Mouse (Mus musculus): ENCODE results near the gene Wrb.
"Not testable (repeated sequence)": the region's sequence is repeated elsewhere in the genome, so short reads cannot be mapped to it uniquely, and the experiment has no call there.

The Wrb gene

DNA sequence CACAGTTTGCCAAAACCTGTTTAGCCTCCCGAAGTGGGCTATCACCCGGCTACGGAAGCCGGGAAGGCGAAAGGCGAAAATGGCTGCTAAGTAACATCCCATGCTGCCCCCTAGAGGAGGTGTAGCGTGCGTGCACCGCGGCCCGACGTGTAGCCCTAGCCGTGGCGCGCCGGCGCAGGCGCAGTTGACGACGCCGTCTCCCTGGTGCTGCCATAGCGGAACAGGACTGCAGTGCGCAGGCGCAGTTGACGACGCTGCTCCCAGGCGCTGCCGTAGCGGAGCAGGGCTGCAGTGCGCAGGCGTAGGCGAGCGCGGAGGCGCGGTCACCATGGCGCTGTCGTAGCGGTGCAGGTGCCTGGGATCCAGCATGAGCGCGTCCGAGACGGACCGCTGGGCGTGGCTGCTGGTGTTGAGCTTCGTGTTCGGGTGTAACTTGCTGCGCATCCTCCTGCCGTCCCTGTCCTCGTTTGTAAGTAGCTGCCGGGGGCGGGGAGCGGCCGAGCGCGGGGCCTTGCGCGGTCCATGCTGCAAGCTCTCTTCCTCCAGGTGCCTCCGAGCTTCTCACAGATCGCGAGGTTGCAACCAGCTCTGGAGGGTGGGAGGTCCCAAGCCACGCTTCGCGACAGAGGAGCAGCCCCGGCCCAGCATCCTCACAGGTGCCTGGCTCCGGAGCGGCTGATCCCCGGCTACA, at the start of gene Wrb:
Gene Wrb (plus strand): TSS at position 298 of the 691 bp plus-strand sequence.
- peak; percentile 98 to 99 for DNase-seq (ENCODE audit: low spot score in 2 of 2)

DNA sequence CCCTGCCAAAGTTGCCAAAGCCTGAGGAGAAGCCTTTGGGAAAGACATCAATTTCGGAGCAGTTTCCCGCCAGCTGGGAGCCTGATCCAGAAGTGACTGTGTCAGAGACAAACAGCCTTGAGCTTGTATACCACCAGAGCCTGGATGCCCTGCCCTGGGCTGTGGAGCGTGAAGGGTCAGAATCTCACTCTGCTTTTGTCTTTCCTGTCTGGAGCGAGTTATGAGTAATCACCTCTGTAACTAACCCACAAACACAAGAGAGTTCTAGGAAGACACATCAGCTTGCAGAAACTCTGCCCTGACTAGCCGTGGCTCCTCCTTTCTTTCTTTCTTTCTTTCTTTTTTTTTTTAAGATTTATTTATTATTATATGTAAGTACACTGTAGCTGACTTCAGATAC, 49.2 kb upstream of the Wrb start:
- DNase-seq (ENCODE audit: low spot score in 2 of 2) = no peak

DNA sequence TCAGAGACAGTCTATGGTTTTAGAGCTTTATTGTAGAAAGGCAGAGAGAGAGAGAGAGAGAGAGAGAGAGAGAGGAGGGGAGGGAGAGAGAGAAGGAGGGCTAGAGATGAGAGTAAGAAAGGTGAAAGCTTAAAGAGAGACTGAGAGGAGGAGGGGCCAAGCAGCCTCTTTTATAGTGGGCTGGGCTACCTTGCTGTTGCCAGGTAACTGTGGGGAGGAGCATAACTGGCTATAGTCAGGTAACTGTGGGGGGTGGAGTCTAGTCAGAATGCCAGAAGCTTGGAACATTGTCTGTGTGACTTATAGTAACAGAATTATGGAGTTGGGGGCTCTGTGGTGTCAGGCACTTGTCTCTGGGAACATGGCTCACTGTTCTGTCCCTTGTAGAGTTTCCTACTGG, 47.4 kb upstream of the Wrb start:
- DNase-seq (ENCODE audit: low spot score in 2 of 2) = not testable (repeated sequence)

DNA sequence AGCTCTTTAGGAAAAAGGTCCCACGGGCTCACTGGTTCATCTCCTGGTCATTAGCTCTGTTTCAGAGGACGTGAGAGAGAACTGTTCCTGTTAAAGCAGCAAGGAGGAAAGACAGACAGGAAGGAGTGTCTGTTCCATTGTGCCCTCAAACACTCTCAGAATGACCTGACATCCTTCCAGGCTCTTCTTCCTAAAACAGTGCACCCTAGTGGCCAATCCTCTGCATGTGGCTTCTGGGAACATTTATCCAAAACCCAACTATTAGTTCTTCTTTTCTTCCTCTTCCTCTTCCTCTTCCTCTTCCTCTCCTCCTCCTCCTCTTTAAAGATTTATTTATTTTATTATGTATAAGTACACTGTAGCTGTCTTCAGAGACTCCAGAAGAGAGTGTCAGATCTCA, 42.2 kb upstream of the Wrb start:
- DNase-seq (ENCODE audit: low spot score in 2 of 2) = no peak

DNA sequence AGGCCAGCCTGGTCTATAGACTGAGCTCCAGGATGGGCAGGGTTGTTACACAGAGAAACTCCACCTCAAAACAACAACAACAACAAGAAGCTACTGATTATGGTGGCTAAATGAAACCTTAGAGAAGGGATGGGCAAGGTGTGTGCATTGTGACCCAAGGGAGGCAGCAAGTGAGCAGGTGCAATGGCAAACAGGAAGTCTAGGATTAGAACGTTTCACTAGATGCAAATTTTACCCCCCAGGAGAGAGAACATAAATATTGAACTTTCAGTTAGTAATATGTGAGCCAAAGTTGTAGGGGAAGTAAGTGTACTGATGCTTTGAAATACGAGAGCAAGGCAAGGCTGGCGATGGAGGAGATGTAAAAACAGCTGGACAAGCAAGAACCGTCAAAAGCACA, 35.5 kb upstream of the Wrb start:
- DNase-seq (ENCODE audit: low spot score in 2 of 2) = no peak

DNA sequence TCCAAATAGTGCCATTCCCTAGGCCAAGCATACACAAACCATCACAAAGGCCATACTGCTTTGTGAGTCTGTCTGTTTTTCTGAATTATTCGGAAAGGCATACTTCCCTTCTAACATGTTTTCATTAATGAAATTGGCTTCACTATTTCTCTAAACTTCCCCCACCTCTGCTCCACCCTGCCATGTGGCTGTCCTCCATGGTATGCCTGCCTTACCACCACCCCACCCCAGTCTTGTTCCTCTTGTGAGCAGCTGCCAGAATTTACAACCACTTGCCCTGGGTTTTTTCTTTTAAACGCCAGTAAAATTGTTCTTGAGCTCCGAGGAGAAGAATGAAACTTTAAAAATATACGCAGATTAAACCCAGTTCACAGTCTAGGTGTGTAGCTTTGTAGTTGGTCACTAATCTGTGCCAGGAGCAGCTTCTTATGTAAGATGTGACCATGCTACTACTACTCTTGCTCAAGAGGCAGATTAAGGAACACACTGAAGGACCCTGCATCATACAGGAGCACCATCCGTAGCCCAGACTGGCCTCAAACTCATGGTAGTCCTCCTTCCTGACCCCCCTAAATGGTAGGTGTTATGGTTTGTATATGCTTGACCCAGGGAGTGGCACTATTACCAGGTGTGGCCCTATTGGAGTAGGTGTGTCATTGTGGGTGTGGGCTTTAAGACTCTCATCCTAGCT, 34.4 kb upstream of the Wrb start:
- no peak for DNase-seq (ENCODE audit: low spot score in 2 of 2)

DNA sequence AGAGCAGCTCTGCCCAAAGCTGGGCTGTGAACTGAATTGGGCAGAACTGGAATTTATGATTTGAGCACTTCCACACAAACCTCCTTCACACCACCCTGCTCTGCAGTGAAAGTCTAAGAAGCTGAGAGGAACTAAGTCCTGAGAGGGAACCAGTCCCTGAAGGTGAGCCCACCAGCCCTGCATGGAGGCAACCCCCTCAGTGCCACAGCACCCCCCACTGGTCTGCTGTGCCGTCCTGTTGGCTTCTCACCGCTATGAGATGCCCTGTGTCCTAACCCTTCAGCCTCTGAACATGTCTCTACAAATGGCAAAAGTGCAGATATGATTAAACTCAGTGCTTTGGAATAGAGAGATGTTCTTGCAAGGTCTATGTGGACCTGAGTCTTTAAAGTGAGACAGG, 32.4 kb upstream of the Wrb start:
- DNase-seq (ENCODE audit: low spot score in 2 of 2) = no peak

DNA sequence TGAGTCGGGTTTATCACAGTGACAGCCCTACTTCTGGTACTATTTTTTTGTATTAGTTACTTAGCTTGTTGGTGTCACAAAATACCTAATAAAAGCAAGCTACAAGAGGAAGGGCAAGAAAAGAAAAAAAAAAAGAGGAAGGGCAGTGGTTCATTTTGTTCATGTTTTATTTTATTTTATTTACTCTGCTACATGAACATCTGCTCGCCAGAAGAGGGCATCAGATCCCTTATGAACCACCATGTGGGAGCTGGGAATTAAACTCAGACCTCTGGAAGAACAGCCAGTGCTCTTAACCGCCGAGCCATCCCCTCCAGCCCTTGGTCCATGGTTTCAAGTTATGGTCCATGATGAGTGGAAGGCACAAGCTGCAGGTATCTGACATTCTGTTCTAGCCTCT, 30.5 kb upstream of the Wrb start:
- no peak for DNase-seq (ENCODE audit: low spot score in 2 of 2)

DNA sequence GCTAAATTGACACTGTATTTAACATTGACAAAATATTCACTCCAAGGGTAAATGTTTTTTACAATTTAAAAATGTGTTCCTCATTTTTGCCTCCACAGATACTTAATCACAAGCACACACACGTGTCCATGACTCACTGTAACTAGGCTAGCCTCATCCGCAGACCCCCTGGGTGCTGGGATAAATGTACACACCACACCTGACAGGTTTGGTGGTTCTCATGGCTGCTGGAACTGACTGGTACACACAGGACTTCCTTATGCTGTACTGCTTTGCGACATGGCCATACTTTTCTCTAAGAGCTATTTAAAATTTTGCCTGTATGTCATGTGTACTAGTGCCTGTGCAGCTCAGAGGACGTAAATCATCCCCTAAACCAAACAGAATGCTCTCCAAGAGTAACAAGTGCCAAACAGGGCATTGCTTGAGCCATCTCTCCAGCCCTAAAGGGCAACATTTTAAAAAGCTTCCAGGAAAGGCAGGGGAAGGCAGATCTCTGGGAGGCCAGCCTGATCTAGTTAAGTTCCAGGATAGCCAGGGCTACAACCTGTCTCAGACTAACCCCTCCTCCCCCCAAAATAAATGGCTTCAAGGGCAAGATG, 25.1 kb upstream of the Wrb start:
- DNase-seq (ENCODE audit: low spot score in 2 of 2) = no peak

DNA sequence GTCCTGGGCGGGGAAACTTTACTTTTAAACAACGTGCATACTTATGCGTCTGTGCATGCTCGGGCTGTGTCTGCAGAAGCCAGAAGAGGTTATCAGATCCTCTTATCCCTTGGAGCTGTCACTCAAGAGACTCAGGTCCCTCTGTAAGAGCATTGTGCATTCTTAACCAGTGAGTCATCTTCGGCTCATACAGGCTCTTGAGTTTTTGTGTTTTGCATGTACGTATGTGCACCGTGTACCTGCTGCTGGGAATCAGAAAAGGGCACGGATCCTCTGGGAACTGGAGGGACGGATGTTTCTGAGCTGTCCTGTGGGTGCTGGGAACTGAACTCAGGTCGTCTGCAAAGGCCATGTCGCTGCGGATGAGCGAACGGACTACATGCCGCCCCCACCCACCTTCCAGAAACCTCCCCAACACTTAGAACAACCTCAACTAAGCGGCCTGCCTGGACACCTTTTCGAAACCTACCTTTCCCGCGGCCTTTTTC, 18.5 kb upstream of the Wrb start:
- DNase-seq (ENCODE audit: low spot score in 2 of 2) = peak in 1 of 2 experiments; percentile 10

DNA sequence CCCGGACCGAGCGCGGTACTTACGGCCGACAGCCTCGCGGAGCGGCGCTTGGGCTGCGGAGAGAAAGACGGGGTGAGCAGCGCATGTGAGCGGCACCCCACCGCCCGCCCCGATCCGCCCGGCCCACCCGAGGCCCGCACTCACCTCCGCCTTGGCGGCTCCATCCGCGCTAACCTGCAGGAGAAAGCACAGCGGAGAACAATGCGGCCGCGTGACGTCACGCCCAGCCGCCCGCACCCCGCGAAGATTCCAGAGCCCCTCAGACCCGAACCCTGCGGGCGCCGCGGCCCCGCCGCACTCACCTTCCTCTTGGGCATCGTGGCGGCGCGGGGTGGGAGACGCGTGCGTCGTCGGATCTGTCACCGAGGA, 17.9 kb upstream of the Wrb start:
- DNase-seq (ENCODE audit: low spot score in 2 of 2) = no peak

DNA sequence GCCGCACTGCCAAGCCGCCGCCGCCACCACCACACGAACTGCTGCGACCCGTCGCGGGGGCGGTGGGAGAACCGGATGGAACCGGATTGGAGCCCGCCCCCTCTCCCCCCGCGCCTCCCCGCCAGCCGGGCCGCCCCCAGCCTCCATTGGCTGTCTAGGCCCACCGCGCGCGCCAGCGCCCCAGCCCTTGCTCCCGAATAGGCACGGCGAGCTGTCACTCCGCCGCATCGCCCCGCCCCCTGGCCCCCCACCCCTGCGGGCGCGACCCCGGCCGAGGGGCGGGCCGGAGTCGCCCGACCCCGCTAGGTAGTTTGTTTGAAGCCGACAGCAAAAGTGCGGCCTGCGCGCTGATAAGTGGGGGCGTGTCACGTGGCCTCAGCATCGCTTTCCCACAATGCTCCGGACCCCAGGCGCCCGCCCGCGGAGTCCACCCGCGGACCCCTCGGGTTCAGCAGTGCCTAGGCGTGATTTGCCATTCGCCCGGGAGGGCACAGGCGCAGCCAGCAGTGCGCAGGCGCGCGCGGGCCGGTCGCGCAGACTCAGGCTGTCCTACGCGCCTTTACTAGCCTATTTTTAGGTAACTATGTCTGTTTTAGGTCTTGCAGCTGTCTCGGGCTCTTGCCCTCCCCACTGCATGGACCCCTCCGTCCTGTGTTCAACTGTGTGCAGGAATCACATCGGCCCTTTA, 17.4 kb upstream of the Wrb start, which contains the start of gene Hmgn1:
Gene Hmgn1 (minus strand): TSS at position 73 of the 688 bp plus-strand sequence.
- peak; percentile 94 to 97 for DNase-seq (ENCODE audit: low spot score in 2 of 2)

DNA sequence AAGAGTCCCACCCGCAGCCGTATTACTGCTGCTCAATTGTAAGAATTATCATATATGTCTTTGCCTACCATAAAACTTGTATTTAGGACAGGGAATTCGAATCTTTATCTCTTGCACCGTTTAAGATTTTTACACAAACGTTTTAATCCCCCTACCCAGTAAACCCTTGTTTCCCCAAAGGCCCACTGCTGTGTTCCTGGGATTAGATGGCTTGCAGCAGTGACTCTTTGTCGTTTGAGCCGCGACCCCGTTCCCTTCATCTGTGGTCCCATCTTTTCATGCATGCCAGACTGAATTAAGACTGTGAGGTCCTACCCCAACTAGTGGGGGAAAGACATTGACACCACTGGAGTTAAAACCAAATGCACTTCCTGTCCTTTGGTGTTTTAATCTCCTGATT, 16.7 kb upstream of the Wrb start:
- no peak for DNase-seq (ENCODE audit: low spot score in 2 of 2)

DNA sequence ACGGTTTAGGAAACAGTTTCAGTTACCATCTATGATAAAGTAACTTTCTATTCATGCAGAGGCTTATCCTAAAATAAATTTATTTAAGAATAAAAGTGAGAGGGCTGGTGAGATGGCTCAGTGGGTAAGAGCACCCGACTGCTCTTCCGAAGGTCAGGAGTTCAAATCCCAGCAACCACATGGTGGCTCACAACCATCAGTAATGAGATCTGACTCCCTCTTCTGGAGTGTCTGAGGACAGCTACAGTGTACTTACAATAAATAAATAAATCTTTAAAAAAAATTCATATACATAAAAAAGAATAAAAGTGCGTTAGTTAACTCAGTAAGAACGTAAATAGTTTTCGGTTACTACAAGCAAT, 478 bp upstream of the Wrb start:
- DNase-seq (ENCODE audit: low spot score in 2 of 2) = not testable (repeated sequence)

DNA sequence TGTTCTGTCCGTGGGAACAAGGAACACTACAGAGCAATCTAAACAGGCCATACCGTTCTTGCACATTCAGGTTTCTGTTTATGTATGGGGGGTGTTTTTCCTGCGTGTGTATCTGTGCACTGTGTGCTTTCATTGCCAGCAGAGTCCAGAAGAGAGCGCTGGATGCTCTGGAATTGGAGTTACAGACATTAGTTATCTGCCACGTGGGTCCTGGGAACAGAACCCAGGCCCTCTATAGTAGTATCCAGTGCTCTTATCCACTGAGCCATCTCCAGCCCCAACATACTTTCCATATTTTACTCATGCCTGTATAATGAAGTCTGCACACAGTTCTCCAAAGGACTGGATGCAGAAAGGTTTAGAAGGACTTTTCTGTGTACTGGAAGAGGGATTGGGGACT, 607 bp downstream of the Wrb start:
- no peak for DNase-seq (ENCODE audit: low spot score in 2 of 2)

DNA sequence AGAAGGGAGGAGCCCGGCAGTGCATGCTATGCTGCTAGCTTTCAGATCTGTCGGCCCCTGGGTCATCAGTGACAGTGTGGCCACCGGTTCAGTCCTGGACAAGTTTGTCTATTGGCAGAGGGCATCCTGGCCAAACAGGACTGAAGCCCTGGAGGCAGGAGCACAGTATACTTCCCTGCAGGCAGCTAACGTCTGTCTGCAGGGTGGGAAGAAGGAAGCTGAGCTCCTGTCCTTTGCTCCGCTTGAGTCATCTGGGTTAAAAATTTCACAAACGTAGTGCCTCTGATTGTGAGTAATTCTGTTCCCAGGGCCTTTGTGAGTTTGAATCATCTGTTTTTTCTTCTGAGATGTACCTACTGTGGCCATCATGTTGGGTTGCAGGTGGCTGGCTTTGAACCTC, 3.6 kb downstream of the Wrb start:
- DNase-seq (ENCODE audit: low spot score in 2 of 2) = no peak

DNA sequence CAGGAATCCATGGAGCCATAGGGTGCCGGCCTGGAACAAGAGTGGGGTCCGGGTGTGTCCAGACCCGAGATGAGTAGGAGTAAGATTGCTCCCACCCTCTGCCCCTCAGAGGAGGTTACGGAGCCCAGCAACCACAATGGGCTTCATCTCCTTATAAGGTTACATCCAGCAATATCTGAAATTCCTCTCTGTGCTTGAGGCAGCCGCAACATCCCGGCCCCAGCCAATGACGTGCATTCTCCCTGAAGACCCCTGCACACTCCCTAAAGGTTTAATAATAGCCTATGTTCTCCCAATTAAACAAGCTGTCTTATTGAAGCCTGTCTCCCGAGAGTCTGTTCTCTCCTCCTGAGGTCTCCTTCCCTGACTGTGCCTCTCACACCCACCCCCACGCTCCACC, 4.1 kb downstream of the Wrb start:
- no peak for DNase-seq (ENCODE audit: low spot score in 2 of 2)

DNA sequence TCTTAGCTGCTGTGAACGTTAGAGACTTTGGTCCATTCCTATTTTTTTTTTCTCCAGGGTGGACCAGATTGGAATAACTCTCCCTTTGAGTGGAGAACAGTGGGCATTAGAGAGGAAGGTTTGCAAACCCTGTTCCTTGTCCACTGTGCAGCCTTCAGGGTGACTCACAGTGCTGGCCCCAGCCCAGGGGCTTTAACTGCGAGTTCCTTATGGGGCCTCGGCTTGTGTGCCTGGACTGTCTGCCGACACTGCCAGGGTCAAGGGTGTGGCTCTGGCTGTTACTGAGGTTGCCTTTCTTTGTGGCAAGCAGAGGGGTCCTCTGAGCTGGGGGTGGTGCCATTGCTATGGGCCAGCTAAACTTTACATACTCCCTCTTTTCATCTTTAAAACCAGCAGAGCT, 5.8 kb downstream of the Wrb start:
- no peak for DNase-seq (ENCODE audit: low spot score in 2 of 2)

DNA sequence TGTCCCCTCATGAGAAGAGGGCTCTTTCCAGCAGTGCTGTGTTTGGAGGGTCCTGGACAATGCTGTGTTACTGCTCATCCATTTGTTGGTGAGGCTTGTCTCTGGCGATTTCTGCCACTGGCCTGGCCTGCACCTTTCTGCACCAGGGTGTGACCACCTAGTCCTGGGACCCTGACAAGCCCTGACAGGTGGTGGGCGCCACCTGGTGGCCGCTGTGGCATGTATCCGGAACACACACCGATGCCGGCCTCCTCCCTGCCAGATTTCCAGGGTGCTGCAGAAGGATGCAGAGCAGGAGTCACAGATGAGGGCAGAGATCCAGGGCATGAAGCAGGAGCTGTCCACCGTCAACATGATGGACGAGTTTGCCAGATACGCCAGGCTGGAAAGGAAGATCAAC, 6.3 kb downstream of the Wrb start:
- peak in 1 of 2 experiments; percentile 43 for DNase-seq (ENCODE audit: low spot score in 2 of 2)

DNA sequence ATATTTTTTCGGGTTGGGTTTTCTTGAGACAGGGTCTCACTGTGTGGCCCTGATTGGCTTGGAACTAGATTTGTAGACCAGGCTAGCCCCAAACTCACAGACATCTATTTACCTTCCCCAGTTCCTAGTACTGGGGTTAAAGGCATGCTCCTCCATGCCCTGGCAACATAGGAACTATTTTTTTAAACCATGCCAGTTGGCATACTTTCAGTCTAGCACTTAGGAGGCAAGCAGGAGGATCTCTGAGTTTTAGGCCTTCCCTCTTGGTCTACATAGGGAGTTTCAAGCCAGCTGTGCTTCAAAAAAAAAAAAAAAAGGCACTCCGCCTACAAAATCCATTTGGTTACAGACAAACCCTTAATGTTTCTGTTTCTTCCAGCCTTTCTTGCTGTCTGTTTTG, 9.3 kb downstream of the Wrb start:
- DNase-seq (ENCODE audit: low spot score in 2 of 2) = no peak

DNA sequence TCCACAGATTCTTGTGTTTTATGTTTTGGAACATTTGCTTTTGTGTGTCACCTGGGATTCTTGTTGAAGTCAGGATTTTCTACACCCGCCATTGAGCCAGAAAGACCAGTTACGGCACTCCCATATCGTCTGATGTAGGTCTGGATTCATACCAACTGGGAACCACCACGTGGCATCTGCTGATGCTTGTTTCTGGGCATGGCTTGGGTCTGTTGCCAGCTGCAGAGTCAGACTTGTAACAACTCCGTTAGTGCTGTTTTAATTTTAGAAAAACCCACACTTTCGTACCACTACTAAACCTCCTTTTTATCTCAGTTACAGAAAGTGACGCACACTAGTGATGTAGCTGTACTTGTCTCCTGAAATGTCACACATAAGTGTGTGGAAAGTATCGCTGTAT, 10.8 kb downstream of the Wrb start:
- DNase-seq (ENCODE audit: low spot score in 2 of 2) = peak; percentile 47 to 61

DNA sequence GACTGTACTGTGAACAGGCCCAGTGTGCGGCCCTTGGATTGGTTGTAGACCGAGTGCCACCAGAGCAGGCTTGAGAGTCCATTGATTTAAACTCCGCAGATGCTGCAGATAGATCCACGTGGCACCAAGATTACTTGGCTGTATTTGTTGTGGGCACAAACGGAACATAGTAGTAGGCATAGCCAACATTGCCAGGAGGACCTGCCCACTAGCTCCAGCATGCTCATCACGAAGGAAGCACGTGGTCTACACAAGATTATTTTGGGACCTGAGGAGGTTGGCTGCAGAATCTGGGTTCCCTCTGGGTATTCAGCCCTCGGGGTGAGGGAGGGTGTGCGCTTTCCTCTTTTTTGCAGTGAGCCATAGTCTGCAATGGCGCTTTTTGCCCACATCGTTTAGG, 12.0 kb downstream of the Wrb start:
- DNase-seq (ENCODE audit: low spot score in 2 of 2) = peak; percentile 42 to 59
